Mouse (Mus musculus) heart, postnatal 14 days (tissue): Measurements from ENCODE around the gene Hist1h2bm. TPM values are rescaled to one million over a fixed set of nuclear protein-coding genes. Genes with fewer than 3 reads are reported as not detected.
A peak's percentile ranks its signal among the peaks of the same experiment; 100 is the strongest.
"Not testable (repeated sequence)": the region's sequence is repeated elsewhere in the genome, so short reads cannot be mapped to it uniquely, and the experiment has no call there.

Experiments
- DNase-seq, 2 experiments: peaks; one replicate each; pipeline ENCODE4 v3.0.0; 2021 to 2022
- intact Hi-C: fragments of 180-260 bp; cut with DNase I; formaldehyde crosslinking; loops from one replicate; pipeline ENCODE4 v1.15.1; 2025
- long read RNA-seq, 2 experiments: library from polyadenylated mRNA; stranded (forward); transcript quantifications; one replicate each; pipeline ENCODE4 v2.0.0; 2021
- total RNA-seq, 2 experiments: library from RNA; stranded (reverse); gene quantifications; 2 replicates each; pipeline ENCODE4 v1.2.3; 2021

Hist1h2bm gene
- total RNA-seq: 10 to 100 TPM; 21.5 to 40.5 TPM
- long read RNA-seq, experiment 1: 0 reads
- long read RNA-seq, experiment 2: 0 reads

DNA sequence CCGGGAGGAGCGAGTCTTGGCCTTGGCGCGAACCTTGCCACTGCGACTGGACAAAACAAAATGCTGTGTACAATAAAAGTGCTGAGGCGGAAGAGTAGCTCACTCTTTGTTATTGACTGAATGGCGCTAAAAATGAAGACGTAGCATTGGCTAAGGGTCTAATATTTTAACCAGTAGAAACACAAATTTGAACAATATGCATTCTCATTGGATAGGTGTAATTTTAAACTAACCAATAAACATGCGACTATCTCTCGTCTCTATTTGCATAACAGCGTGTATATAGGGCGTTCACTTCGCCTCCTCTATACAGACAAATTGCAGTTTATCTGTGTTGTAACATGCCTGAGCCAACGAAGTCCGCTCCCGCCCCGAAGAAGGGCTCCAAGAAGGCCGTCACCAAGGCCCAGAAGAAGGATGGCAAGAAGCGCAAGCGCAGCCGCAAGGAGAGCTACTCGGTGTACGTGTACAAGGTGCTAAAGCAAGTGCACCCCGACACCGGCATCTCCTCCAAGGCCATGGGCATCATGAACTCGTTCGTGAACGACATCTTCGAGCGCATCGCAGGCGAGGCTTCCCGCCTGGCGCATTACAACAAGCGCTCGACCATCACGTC lies at the start of gene Hist1h2bm:
TSS of gene Hist1h2bm (plus strand) at position 288 of the 616 bp plus-strand sequence.
- intact Hi-C loops: not testable (repeated sequence)
- DNase-seq: peak; percentile 40 to 43

DNA sequence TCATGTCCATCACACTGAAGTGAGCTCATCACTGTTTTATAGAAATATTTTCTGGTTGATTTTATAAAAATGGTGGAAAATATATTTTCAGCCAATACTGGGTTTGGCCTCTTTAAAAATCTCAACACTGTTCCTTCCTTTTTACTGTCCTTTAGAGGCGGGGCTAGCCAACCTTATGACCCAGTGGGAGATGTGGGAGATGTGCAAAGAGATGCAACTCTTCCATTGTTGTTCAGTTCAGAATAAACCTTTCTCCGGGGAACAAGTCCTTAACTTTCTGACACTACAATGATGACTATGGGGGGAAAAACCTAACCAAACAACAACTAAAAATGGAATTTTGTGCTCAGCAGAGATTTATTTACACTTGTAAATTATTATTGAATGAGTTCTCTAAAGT lies 44.5 kb upstream of the Hist1h2bm start, which contains the start of gene Olfr1360:
TSS of gene Olfr1360 (minus strand) at position 101 of the 400 bp plus-strand sequence.
- intact Hi-C loops: no loop called here
- no peak for DNase-seq

DNA sequence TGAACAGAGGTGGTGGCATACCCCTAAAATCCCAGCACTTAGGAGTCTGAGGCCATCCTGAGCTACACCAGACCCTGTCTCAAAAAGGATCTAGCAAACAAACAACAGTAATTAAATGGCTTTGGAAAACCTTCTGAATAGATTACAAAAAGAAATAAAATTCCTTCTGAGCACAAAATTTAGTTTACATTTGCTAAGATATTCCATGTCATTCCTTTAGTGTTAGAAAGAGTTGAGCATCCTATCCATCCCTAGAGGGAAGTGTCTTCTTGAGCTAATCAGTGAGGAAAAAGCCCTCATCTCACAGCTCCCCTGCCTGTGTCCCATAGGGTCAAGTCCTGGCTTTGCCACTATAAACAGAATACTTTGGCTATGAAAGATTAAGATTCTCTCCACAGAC lies 24.0 kb upstream of the Hist1h2bm start, which contains the start of gene Olfr1359:
TSS of gene Olfr1359 (plus strand) at position 301 of the 400 bp plus-strand sequence.
- DNase-seq: no peak
- intact Hi-C loops: no loop called here

DNA sequence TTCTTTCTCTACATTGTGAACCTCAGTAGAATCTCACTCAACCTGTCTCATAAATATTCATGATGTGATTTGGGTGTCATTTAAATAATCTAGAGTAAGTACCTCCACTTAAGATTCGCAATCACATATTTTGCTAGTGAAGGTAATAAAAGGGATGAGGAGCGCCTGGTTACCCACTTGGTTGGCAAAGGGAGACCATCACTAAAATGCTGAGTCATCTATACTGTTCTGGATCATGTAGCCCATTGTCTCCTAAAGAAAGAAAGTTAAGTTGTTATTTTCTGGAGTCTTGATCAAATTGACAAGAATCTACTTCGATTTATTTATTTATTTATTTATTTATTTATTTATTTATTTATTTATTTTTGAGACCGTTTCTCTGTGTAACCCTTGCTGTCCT lies 15.2 kb upstream of the Hist1h2bm start:
- no peak for DNase-seq
- intact Hi-C loops: no loop called here

DNA sequence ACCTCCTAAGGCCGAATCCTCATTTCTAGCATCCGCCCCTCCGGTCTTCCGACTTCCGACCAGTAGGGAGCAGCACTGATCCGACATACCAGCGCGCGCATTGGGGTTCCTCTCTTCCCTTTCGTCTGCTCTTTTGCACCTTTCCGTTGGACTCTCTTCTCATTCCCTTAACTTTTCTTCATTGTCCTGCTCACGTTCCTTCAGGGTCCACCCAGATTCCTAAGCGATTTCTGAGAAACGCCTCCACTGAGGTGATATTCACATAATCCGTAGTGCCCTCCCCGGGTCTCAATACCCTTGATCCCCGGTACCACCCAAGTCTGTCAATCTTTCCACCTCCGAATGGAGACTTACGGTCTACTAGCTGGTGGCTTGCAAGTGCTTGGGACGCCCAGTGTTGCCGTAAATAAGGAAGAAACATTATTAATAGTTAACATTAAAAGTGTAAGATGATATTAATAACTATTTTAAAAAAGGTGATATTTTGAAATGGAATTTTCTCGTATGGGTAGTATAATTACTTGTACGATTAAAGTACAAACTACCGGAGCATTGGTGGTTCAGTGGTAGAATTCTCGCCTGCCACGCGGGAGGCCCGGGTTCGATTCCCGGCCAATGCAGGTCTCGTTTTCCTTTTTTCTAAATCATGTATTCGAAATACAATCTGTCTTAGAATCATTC lies 11.7 kb upstream of the Hist1h2bm start:
- intact Hi-C loops: loop anchor here (2.0 to 10.0 kb wide), 8 partner anchors 71 to 1815 kb away; partner anchors contain the start of genes Hist1h1b and Zscan12

DNA sequence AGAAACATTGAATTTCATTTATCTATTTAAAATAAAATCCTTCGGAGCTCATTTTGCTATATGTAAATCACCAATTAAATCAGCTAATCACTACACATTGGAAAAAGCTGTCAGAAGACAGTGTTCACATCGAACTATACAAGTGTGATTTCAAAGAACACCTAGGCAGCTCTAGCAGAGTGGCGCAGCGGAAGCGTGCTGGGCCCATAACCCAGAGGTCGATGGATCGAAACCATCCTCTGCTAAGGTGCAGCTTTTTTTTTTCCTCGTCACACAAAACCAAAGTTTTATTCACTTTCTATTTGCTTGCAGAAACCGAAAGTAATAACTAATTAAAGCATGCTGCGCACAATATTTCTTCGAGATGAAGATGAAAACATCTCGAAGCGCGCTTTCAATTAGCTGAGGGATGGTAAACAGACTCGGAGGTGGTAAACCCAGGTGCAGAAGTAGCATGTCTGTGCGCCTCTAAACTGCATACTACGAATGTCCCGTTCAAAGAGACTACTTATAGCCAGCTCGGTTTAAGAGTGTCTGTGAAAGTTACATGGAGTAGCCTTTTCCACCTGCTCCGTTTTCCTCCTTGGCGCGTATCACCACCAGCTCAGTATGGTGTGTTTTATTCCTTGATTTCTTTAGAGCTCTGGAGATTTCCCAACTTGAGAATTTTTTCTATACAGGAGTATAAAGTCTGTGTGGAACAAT lies 10.9 kb upstream of the Hist1h2bm start:
- peak; percentile 76 to 83 for DNase-seq
- intact Hi-C loops: loop anchor here (2.0 to 10.0 kb wide), 8 partner anchors 70 to 1814 kb away; partner anchors contain the start of genes Hist1h1b and Zscan12

More for the DNA sequence above, 11.7 kb upstream of the Hist1h2bm start:
- peak; percentile 88 to 93 for DNase-seq

DNA sequence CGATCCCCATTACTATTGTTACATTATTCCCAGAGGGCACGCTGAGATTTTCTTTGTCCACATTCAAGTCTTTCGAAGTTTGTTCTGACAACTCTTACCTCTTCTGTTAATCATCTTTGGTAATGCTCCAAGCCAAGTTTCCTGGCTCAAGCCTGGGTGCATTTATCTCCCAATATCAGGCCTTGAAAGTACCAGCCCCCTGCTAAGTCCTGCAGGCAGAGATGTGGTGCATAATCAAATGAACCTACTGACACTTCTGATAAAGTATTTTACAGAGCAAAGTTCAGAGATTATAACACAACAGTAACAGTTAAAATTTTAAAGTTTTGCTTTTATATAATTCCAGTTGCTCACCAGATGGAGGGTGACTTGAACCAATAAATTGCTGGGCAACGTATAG lies 10.1 kb upstream of the Hist1h2bm start:
- no peak for DNase-seq
- intact Hi-C loops: loop anchor here (2.0 to 10.0 kb wide), 8 partner anchors 69 to 1813 kb away; partner anchors contain the start of genes Hist1h1b and Zscan12

DNA sequence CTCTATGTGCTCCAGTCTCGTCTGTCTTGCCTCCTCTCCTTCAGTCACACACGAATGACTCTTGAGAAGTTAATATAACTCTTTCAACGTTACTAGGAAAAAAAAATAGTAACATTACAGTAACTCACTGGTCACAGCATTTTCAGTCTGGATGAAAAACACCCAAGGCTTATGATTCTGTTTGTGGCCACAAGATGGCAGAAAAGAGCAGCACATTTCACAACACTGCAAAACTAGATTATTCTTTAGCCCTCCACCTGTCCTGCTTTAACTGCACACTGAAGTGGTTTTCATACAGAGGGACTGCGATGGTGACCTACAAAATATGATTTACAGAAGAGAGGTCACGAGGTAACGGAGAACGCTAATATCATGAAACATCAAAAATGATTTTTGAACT lies 7.1 kb upstream of the Hist1h2bm start:
- DNase-seq: peak; percentile 56 to 70

DNA sequence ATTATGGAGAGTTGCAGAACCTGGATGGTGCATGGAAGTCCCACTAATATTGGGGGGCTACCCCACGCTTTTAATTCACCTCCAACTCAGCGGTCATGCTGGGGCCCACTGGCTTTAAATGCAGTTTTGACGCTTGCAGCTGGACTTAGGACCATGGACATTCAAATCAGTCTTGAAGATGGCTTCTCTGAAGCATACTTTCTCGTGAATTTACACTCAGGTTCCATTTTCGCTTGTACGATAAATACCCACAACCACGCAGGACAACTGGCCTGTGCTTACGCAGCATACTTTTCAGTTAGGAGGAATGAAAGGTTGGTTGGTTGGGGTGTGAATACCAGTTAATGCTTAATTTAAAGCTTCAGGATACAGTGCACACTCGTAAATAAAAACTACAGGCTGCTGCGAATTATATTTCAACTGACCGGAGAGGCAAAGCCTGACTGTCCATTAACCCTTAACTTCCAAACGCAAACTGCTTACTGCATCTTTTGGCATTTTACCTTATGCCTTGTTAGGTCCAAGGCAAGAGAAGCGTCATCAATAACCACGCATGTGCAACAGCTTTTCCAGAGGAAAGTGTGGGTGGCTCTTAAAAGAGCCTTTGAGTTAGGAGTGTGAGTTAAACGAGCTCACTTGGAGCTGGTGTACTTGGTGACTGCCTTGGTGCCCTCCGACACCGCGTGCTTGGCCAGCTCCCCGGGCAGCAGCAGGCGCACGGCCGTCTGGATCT lies 6.5 kb upstream of the Hist1h2bm start:
- intact Hi-C loops: loop anchor here (1.0 to 10.0 kb wide), 4 partner anchors 19 to 1810 kb away; no protein-coding TSS in a partner anchor
- no peak for DNase-seq

More for the DNA sequence above, 7.1 kb upstream of the Hist1h2bm start:
- intact Hi-C loops: loop anchor here (1.0 to 10.0 kb wide), 8 partner anchors 20 to 1810 kb away; partner anchors contain the start of gene Zscan12

DNA sequence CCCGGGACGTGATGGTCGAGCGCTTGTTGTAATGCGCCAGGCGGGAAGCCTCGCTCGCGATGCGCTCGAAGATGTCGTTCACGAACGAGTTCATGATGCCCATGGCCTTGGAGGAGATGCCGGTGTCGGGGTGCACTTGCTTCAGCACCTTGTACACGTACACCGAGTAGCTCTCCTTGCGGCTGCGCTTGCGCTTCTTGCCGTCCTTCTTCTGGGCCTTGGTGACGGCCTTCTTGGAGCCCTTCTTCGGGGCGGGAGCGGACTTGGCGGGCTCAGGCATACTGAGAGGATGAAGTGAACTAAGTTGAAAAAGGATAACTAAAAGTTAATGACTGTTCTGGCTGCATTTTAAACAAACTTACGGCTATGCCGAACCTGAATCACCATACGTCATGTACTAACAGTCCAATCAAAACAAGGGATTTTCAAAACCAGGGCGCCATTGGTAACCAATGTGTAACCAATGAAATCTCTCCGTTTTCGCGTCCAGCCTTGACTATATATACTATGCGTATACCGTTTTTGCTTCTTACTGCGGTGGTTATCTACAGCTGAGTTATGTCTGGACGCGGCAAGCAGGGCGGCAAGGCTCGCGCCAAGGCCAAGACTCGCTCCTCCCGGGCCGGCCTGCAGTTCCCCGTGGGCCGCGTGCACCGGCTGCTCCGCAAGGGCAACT lies 5.8 kb upstream of the Hist1h2bm start, which contains the start of the genes Hist1h2bl and Hist1h2ai:
TSS of gene Hist1h2bl (minus strand) at position 280 of the 676 bp plus-strand sequence.
TSS of gene Hist1h2ai (plus strand) at position 559 of the 676 bp plus-strand sequence.
- intact Hi-C loops: loop anchor here (1.0 to 10.0 kb wide), 4 partner anchors 18 to 1809 kb away; no protein-coding TSS in a partner anchor

DNA sequence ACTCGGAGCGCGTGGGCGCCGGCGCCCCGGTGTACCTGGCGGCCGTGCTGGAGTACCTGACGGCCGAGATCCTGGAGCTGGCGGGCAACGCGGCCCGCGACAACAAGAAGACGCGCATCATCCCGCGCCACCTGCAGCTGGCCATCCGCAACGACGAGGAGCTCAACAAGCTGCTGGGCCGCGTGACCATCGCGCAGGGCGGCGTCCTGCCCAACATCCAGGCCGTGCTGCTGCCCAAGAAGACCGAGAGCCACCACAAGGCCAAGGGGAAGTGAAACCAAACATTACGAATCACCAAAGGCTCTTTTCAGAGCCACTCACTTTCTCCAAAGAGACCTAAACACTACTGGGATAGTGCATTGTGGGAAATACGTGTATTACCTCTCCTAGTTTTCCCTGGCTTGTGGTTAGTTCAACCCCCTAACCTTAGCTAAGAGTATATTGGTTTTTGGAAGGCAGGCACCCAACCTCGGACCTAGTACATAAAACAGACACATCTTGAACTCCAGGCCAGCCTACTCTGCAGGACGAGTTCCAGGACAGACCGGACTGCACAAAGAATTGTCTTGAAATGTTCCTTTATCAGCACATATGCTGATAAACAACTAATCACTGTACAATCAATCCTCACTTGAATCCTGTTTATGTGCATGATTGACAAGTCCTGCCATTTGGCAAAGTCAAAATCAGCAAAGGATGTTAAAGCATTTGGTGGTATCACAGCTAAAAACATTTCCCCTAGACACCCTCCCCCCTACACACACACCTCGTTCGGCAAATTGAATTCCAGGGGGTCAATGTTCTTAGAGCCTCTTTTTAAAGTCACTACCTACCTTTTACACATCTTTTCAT lies 5.1 kb upstream of the Hist1h2bm start:
- not testable (repeated sequence) for DNase-seq
- intact Hi-C loops: loop anchor here (10.0 kb wide), 3 partner anchors 218 to 1808 kb away; no protein-coding TSS in a partner anchor

More for the DNA sequence above, 5.8 kb upstream of the Hist1h2bm start, which contains the start of the genes Hist1h2bl and Hist1h2ai:
- peak; percentile 58 to 74 for DNase-seq

DNA sequence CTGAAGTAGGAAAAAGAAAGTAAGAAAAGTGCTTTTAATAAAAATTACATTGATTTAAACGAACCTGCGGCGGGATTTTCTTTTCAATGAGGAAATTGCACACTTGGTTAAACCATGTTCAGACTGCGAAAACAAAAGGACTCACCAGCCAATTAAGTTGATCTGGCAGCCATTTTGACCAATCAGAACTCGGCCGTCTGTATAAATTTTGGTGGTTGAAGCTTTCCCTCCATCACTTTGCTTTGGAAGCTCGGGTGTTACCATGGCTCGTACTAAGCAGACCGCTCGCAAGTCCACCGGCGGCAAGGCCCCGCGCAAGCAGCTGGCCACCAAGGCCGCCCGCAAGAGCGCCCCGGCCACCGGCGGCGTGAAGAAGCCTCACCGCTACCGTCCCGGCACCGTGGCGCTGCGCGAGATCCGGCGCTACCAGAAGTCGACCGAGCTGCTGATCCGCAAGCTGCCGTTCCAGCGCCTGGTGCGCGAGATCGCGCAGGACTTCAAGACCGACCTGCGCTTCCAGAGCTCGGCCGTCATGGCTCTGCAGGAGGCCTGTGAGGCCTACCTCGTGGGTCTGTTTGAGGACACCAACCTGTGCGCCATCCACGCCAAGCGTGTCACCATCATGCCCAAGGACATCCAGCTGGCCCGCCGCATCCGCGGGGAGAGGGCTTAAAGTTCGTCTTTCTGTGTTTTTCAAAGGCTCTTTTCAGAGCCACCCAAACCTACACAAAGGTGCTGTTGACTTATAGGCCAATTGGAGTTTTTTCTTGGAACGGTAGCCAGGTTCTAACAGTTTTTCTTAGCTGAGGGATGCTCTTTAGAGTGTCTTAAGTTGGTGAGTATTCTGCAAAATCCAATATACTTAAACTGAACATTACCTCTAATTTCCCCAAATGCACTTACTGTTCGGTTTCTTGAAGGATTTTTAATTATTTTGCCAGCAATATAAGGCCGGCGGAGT lies 4.2 kb upstream of the Hist1h2bm start, which contains the start of gene Hist1h3h:
TSS of gene Hist1h3h (plus strand) at position 263 of the 961 bp plus-strand sequence.
- DNase-seq: peak; percentile 68 to 77
- intact Hi-C loops: loop anchor here (10.0 kb wide), 3 partner anchors 217 to 1807 kb away; no protein-coding TSS in a partner anchor

DNA sequence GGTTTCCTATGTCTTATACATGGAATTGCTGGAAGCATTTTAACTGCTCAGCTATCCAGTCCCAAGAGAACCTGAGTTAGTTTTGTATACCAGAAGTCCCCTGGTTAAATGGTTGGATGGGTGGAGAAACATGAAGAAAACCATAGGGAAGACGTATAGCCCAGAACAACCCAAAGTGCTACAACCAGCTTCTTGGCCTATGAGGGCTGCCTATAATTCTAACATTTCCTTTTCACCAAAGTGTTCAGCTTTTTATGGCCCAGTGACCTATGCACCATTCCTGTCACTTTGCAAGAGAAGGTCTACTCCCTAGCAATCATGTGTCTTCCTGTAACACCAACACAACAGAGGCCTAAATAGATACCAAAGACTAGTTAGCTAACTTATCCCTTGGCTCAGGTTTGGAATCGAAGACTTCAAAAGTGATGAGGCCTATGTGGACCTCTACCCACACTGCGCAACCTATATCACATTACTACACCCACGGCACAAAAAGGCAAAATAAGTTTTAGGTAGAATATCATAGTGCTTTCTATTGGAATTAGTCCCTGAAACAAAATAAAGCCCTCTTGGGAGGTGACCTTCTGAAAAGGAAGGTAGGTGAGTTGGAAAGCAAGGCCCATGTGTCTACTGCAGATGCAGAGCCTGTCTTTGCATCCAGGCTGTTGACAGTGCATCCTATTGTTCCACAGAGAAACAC lies 3.3 kb upstream of the Hist1h2bm start:
- intact Hi-C loops: loop anchor here (10.0 kb wide), 3 partner anchors 216 to 1806 kb away; no protein-coding TSS in a partner anchor
- DNase-seq: no peak

DNA sequence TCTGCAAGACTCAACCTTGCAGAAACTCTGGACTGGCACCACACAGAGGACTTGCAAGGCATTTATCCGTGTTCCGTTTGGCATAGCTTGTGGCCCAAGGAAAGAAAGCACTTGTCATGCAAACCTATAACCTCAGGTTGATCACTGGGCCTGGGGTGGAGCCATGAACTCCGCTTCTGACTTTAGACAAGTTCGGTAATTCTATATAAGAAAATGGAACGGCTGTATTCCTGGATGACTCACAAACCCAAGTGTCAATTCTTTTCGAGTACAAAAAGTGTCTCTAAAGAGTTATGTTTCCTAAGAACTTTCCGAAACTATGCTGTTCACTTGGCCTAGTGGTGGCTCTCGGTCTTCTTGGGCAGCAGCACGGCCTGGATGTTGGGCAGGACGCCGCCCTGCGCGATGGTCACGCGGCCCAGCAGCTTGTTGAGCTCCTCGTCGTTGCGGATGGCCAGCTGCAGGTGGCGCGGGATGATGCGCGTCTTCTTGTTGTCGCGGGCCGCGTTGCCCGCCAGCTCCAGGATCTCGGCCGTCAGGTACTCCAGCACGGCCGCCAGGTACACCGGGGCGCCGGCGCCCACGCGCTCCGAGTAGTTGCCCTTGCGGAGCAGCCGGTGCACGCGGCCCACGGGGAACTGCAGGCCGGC lies 612 bp upstream of the Hist1h2bm start:
- DNase-seq, intact Hi-C loops: not testable (repeated sequence)

DNA sequence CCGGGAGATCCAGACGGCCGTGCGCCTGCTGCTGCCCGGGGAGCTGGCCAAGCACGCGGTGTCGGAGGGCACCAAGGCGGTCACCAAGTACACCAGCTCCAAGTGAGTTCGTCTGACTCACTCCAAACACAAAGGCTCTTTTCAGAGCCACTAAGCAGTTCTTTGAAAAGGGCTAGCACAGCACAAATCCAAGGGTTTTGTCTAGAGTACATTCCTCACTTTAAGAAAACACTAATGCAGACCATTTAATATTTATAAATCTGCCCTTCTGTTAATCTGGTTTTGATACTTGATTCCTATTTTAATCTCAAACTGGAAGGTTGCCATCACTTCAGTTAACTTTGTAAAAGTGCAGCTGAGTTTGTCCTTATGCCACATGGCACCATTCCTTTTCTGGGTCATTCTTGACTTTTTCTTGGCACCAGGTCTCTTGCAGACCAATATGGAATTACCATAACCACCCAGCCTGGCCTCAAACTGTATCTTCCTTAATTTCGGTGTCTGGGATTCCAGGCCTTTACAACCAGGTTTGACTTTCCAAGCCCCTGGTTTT lies 605 bp downstream of the Hist1h2bm start:
- DNase-seq: no peak
- intact Hi-C loops: no loop called here
